Mouse (Mus musculus): ENCODE measurements at regions not wholly inside any gene's neighbourhood (a gene's known extent, or its start where the extent isn't known, plus 50 kb on each side); places are given as distances from the start of the nearest gene placed in this dataset.

DNA sequence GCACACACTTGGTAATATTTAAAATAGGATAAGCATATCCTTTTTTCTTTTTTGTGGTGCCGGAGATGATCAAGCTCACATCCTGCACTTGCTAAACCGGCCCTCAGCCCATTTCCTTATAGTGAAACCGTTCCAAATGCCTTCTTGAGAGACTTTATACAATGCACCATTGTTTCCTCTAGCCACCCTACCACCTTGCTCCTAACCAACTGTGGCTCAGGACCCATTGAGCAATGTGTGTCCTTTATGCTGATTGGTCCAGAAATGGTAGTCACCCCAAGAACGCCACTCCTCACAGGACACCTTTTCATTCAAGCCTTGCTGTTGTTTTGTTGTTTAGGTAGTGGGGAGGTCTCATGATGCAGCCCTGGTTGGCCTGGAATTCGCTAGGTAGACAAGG is 110.3 kb upstream of the Rreb1 start:
- WGBS, result 74% methylated on average over 5 of the region's 5 CpGs
- H3K36me3 ChIP-seq, result no peaks in the 10 kb centered on the region
- H3K4me2 ChIP-seq, result no peak overlapping the region
- H3K4me1 ChIP-seq (replicated peaks), result peaks cover 16% of the 10 kb centered on the region
- no peak overlapping the region for H3K4me3 ChIP-seq
- no peaks in the 10 kb centered on the region for H3K27me3 ChIP-seq
- H3K9me3 ChIP-seq (replicated peaks), result no peaks in the 10 kb centered on the region
- ATAC-seq (replicated peaks; ENCODE audit: insufficient number of reproducible peaks, insufficient read depth, low FRiP score, low read depth), result no peak
- peak overlapping the region; percentile 70 for H3K27ac ChIP-seq
- H3K9ac ChIP-seq, result no peak overlapping the region

DNA sequence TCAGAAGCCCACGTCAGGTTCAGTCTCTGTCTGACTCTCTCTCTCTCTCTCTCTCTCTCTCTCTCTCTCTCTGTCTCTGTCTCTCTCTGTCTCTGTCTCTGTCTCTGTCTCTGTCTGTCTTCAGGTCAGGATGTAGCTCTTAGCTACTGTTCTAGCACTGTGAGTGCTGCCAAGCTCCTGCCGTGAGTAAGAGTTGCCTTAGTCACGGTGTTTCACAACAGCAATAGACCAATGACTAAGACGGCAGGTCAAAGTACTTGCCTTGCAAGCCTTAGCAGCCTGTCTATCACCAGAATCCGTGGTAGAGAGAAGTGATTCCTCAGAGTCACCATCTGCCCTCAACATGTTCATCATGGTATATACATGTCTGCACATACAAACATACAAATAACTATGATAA is 107.1 kb upstream of the Rreb1 start:
- no peak overlapping the region for H3K4me2 ChIP-seq
- no peak for ATAC-seq (replicated peaks; ENCODE audit: insufficient number of reproducible peaks, insufficient read depth, low FRiP score, low read depth)
- H3K9me3 ChIP-seq (replicated peaks), result no peaks in the 10 kb centered on the region
- H3K4me1 ChIP-seq (replicated peaks), result peaks cover 13% of the 10 kb centered on the region
- no peak overlapping the region for H3K27ac ChIP-seq
- 89% methylated on average over 5 of the region's 5 CpGs for WGBS
- no peaks in the 10 kb centered on the region for H3K36me3 ChIP-seq
- H3K4me3 ChIP-seq, result no peak overlapping the region
- H3K9ac ChIP-seq, result no peak overlapping the region
- H3K27me3 ChIP-seq, result no peaks in the 10 kb centered on the region

DNA sequence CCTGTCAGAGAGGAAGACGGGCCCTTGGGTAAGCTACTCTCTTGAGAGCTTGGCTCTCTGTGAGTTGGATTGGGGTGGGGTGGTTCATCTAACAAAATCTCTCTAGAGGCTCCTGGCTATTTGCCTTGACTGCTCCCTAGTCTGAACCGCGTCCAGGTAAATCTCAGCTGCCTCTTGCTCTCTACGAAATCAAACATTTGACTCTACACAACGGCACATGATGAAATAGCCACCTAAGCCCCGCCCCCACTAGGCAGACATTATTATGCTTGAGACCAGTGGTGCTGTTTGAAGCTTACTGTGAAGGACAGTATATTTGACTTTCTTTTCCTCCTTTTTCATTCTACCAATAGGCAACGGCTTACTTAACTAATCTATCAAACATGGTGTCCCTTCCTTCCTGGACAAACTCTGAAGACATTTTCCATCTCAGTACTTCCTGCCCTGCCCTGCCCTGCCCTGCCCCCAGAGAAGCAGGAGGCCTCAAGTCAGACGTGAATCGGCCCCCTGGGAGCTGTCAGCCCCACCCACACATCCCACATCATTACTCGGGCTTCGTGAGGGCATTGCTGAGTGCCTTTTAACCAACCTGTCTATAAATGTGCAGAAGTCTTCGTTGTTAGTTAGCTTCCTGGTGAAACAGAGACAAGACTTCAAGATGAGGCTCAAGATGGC is 103.4 kb upstream of the Rreb1 start:
- H3K4me1 ChIP-seq (replicated peaks), result peaks cover 16% of the 10 kb centered on the region
- no peaks in the 10 kb centered on the region for H3K9me3 ChIP-seq (replicated peaks)
- no peaks in the 10 kb centered on the region for H3K36me3 ChIP-seq
- no peak overlapping the region for H3K9ac ChIP-seq
- no peak overlapping the region for H3K4me3 ChIP-seq
- H3K27me3 ChIP-seq, result no peaks in the 10 kb centered on the region
- no peak overlapping the region for H3K27ac ChIP-seq
- no peak for ATAC-seq (replicated peaks; ENCODE audit: insufficient number of reproducible peaks, insufficient read depth, low FRiP score, low read depth)
- H3K4me2 ChIP-seq, result no peak overlapping the region
- 63% methylated on average over 12 of the region's 12 CpGs for WGBS

DNA sequence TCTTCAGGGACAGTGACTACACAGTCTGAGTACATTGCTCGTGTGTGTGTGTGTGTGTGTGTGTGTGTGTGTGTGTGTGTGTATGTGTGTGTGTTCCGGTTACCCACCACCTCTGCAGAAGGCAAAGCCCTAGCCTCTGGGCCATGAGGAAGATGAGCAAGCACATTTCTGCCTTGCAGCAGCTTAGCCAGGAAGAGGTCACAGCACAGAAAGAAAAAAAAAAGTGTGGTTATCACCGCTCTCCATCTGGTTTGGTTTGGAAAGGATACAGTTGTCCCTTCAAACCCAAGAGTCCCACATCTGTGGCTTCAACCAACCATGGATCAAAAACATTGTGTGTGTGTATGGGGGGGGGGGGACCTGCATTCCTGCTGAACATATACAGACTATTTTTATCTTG is 102.5 kb upstream of the Rreb1 start:
- H3K4me2 ChIP-seq, result no peak overlapping the region
- no peak overlapping the region for H3K4me3 ChIP-seq
- no peak for ATAC-seq (replicated peaks; ENCODE audit: insufficient number of reproducible peaks, insufficient read depth, low FRiP score, low read depth)
- H3K4me1 ChIP-seq (replicated peaks), result peaks cover 16% of the 10 kb centered on the region
- H3K36me3 ChIP-seq, result no peaks in the 10 kb centered on the region
- H3K9me3 ChIP-seq (replicated peaks), result no peaks in the 10 kb centered on the region
- H3K9ac ChIP-seq, result no peak overlapping the region
- H3K27me3 ChIP-seq, result no peaks in the 10 kb centered on the region
- no peak overlapping the region for H3K27ac ChIP-seq
- 85% methylated on average over 3 of the region's 3 CpGs for WGBS

DNA sequence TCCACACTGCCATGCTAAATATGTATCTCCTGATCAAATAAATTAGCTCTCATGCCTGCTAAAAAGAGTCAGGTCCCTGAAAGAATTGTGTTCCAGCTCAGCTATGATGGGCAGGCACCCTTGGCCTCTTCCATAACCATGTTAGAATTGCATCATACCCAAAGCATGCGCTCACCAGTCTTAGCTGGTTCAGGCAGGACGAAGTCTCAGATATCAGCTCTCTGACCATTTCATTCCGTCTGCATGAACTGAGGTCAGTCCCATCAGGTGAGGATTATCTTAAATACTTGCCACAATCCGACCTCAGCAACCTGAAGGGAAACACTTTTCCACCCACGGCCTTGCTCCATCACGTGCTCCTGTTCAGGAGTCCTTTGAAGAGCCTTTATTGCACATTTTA is 101.3 kb upstream of the Rreb1 start:
- no peaks in the 10 kb centered on the region for H3K9me3 ChIP-seq (replicated peaks)
- H3K36me3 ChIP-seq, result no peaks in the 10 kb centered on the region
- H3K27me3 ChIP-seq, result no peaks in the 10 kb centered on the region
- H3K4me1 ChIP-seq (replicated peaks), result peaks cover 16% of the 10 kb centered on the region
- H3K4me2 ChIP-seq, result no peak overlapping the region
- no peak overlapping the region for H3K9ac ChIP-seq
- 52% methylated on average over 6 of the region's 6 CpGs for WGBS
- H3K4me3 ChIP-seq, result no peak overlapping the region
- H3K27ac ChIP-seq, result no peak overlapping the region
- no peak for ATAC-seq (replicated peaks; ENCODE audit: insufficient number of reproducible peaks, insufficient read depth, low FRiP score, low read depth)

DNA sequence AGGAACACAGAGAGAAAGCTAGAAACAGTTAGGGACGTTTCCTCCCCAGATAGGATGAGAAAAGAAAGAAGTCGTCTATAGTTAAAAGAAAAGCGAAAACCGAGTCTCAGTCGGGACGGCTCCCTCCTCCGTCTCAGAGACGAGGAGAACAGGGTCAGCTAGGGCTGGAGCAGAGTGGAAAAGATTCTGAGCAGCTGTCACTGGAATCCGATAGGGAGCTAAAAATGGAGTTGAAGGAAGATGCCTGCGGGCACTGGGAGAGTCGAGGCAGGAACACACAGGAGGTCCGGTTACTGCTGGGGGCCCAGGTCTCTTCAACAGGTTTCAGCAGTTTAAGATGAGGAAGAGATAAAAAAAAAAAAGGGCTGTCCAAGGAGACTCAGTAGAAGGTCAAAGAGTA is 99.9 kb upstream of the Rreb1 start:
- H3K4me3 ChIP-seq, result no peak overlapping the region

DNA sequence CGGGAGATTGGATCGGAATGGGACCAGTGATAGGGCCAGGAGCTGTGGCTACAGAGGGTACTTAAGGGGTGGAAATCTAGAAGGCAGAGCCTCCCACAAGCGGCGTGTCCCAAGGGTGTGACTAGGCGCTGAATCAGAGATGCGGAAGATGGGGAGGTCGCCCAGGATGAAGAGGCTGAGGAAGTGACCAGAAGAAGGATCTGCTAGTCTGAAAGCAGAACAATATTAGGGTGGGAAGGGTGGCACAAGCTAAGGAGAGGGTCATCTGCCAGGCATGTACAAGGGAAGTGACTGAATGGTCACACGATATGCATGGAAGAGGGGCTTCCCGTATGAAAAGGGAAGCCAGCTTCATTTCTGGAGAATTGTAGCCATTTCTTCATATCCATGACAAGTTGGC is 99.4 kb upstream of the Rreb1 start:
- 89% methylated on average over 9 of the region's 9 CpGs for WGBS
- no peaks in the 10 kb centered on the region for H3K9me3 ChIP-seq (replicated peaks)
- no peak overlapping the region for H3K4me2 ChIP-seq
- no peak overlapping the region for H3K27ac ChIP-seq
- H3K4me1 ChIP-seq (replicated peaks), result peaks cover 16% of the 10 kb centered on the region
- ATAC-seq (replicated peaks; ENCODE audit: insufficient number of reproducible peaks, insufficient read depth, low FRiP score, low read depth), result no peak
- H3K27me3 ChIP-seq, result no peaks in the 10 kb centered on the region
- no peaks in the 10 kb centered on the region for H3K36me3 ChIP-seq
- no peak overlapping the region for H3K4me3 ChIP-seq
- no peak overlapping the region for H3K9ac ChIP-seq

More for the DNA sequence above, 99.9 kb upstream of the Rreb1 start:
- Histone ChIP-seq H3K27me3 (no peaks in the 10 kb centered on the region), H3K9ac (no peak overlapping the region), H3K27ac (no peak overlapping the region), H3K4me2 (peak overlapping the region; percentile 35), H3K9me3 (replicated peaks) (no peaks in the 10 kb centered on the region), H3K4me1 (replicated peaks) (peaks cover 16% of the 10 kb centered on the region), H3K36me3 (no peaks in the 10 kb centered on the region)
- 26% methylated on average over 12 of the region's 12 CpGs for WGBS
- ATAC-seq (replicated peaks; ENCODE audit: insufficient number of reproducible peaks, insufficient read depth, low FRiP score, low read depth), result no peak

DNA sequence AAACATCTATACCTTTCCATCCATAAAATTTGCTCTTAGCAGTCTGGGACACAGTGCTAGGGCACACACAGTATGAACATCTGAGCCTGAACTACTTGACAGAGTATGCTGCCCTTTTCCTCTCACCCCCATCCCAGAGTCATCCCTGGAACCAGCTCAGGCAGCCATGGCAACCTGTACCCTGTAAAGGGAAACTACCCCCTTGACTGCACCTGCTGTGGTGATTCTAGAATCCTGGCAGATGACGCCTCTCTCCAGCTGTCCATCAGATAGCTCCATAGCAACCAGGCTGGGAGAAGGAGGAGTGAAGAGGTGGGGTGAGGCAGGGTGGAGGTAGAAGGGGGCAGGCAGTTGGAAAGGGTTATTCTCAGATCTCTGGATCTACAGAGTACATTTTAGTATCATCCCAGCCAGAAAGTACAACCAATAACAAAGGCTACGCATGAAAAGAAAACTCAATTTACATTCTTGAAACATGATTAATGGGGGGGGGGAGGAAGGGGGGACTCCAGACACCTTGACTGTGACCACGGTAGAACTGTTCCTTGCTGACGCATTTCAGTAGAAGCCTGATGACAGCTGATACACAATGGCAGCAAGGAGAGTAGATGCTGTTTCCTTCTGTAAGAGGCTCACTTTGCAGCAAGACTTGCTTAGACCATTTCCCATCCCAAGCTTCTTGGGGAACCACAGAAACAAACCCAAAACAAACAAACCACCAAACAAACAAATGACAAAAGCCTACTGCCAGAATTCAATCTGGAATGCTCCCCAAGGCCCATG is 97.2 kb upstream of the Rreb1 start:
- no peak overlapping the region for H3K4me3 ChIP-seq
- ATAC-seq (replicated peaks; ENCODE audit: insufficient number of reproducible peaks, insufficient read depth, low FRiP score, low read depth), result no peak
- H3K9me3 ChIP-seq (replicated peaks), result no peaks in the 10 kb centered on the region
- no peak overlapping the region for H3K9ac ChIP-seq
- H3K4me1 ChIP-seq (replicated peaks), result peaks cover 16% of the 10 kb centered on the region
- WGBS, result 33% methylated on average over 4 of the region's 4 CpGs
- H3K36me3 ChIP-seq, result no peaks in the 10 kb centered on the region
- H3K27ac ChIP-seq, result no peak overlapping the region
- no peaks in the 10 kb centered on the region for H3K27me3 ChIP-seq
- H3K4me2 ChIP-seq, result no peak overlapping the region

DNA sequence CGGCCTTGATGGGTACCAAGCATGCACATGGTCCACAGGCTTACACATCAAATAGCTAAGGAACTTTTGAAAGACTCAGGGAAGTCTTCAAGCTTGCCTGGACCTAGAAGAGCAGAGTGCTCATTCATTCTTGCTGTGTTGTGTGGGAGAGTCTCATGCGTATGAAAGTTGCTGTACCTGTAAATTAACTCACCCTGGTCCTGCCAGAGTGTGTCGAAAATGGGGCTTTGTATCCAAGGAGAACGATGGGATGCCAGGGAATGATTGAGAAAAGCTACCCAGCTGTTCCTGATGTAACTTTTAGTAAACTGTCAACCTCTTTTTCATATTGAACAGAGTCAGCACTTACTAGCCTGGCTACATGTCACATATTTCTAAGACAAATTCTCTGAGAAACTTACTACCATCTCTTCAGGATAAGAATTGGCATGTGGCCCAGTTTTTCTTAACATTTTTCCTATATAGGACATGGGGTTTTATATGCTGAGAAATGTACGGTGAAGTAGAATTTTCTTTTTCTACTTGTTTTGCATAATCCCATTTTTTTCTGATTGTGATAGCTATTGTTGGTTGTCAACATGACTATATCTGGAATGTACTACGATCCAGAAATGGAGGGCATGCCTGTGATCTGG is 95.0 kb upstream of the Rreb1 start:
- no peaks in the 10 kb centered on the region for H3K9me3 ChIP-seq (replicated peaks)
- H3K9ac ChIP-seq, result no peak overlapping the region
- ATAC-seq (replicated peaks; ENCODE audit: insufficient number of reproducible peaks, insufficient read depth, low FRiP score, low read depth), result no peak
- no peaks in the 10 kb centered on the region for H3K27me3 ChIP-seq
- H3K4me2 ChIP-seq, result no peak overlapping the region
- peaks cover 5% of the 10 kb centered on the region for H3K4me1 ChIP-seq (replicated peaks)
- H3K27ac ChIP-seq, result no peak overlapping the region
- H3K36me3 ChIP-seq, result no peaks in the 10 kb centered on the region
- H3K4me3 ChIP-seq, result no peak overlapping the region
- WGBS, result 70% methylated on average over 6 of the region's 6 CpGs

DNA sequence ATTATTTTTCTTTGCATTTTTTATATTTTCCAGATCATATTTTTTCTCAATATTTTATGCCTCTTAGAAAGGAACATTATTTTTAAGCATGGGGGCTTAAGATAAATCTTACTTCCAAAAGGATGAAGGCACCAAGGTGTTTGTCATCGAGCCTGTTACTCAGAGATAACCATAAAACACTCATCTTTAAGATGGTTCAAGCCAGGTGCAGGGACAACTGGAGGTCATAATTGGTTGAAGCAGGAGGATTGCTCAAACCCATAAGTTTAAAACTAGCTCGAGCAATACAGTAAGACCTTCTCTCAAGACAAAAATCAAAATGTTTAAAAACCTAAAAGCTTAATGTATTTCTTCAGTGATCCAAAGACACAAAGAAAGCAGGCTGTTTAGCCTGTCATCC is 92.6 kb upstream of the Rreb1 start:
- WGBS, result 64% methylated on average over 2 of the region's 2 CpGs
- no peak for ATAC-seq (replicated peaks; ENCODE audit: insufficient number of reproducible peaks, insufficient read depth, low FRiP score, low read depth)

DNA sequence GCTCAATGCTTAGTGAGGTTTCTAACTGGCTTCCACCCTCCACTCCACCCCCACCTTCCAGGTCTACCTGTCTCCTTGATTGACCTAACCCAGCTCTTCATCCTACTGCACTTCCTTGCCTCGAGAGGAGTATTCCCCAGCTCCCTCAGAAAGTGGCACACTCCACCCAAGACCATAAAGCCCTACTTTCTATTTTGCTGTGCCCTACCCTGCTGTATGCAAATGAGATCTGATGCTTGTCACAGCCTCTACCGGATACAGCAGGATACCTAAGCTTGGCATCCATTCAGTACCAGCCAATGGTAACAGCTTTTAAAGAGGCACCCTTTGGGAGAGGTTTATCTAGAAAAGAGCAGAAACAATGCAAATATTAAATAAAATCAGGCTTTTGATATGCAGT is 92.1 kb upstream of the Rreb1 start:
- Histone ChIP-seq H3K4me1 (replicated peaks) (no peaks in the 10 kb centered on the region; the same call in 1 of the 2 replicates), H3K27ac (no peak overlapping the region), H3K4me2 (no peak overlapping the region), H3K36me3 (no peaks in the 10 kb centered on the region), H3K27me3 (no peaks in the 10 kb centered on the region), H3K4me3 (no peak overlapping the region), H3K9me3 (replicated peaks) (no peaks in the 10 kb centered on the region), H3K9ac (no peak overlapping the region)
- no peak for ATAC-seq (replicated peaks; ENCODE audit: insufficient number of reproducible peaks, insufficient read depth, low FRiP score, low read depth)
- 69% methylated on average over 2 of the region's 2 CpGs for WGBS

More for the DNA sequence above, 92.6 kb upstream of the Rreb1 start:
- H3K36me3 ChIP-seq, result no peaks in the 10 kb centered on the region
- no peak overlapping the region for H3K4me2 ChIP-seq
- no peaks in the 10 kb centered on the region for H3K9me3 ChIP-seq (replicated peaks)
- no peaks in the 10 kb centered on the region for H3K27me3 ChIP-seq
- H3K4me1 ChIP-seq (replicated peaks), result no peaks in the 10 kb centered on the region; the same call in 1 of the 2 replicates
- H3K9ac ChIP-seq, result no peak overlapping the region
- H3K4me3 ChIP-seq, result no peak overlapping the region
- no peak overlapping the region for H3K27ac ChIP-seq

Data from heart, embryonic 15.5 days (tissue).